Mouse (Mus musculus) kidney, postnatal 36 days (tissue): Measurements from ENCODE around the gene Ldlrad3.

Experiments
- DNase-seq, 2 experiments: peaks; one replicate each; pipeline ENCODE4 v3.0.0; 2021 to 2022; ENCODE audit warnings: mixed read lengths in 2 of 2

The Ldlrad3 gene

GRCm38 (mm10) chr2:102034513-102034879, 151.7 kb downstream of the Ldlrad3 start:
- DNase-seq, result no peak

- no peak for DNase-seq
These were observed 152.2 kb downstream of the Ldlrad3 start for GRCm38 (mm10) chr2:102033818-102034512.

- no peak for DNase-seq
These were observed 153.4 kb downstream of the Ldlrad3 start for GRCm38 (mm10) chr2:102032713-102033343.

- DNase-seq, result peak; percentile 60 to 78
These were observed 155.5 kb downstream of the Ldlrad3 start for GRCm38 (mm10) chr2:102030652-102031051.

GRCm38 (mm10) chr2:102030152-102030551, 156.0 kb downstream of the Ldlrad3 start:
- DNase-seq, result no peak

GRCm38 (mm10) chr2:102029682-102030081, 156.5 kb downstream of the Ldlrad3 start:
- no peak for DNase-seq

GRCm38 (mm10) chr2:102027265-102027664, 158.9 kb downstream of the Ldlrad3 start:
- no peak for DNase-seq

- DNase-seq, result no peak
These were observed 160.0 kb downstream of the Ldlrad3 start for GRCm38 (mm10) chr2:102026156-102026555.

GRCm38 (mm10) chr2:102024483-102024882, 161.7 kb downstream of the Ldlrad3 start:
- DNase-seq, result no peak

- peak; percentile 31 to 47 for DNase-seq
These were observed 164.7 kb downstream of the Ldlrad3 start for GRCm38 (mm10) chr2:102021371-102022084.

- DNase-seq, result no peak
These were observed 165.6 kb downstream of the Ldlrad3 start for GRCm38 (mm10) chr2:102020546-102020945.

- DNase-seq, result peak in 1 of 2 experiments; percentile 16
These were observed 171.6 kb downstream of the Ldlrad3 start for GRCm38 (mm10) chr2:102014538-102015113.

GRCm38 (mm10) chr2:102011311-102011975, 174.7 kb downstream of the Ldlrad3 start:
- no peak for DNase-seq

GRCm38 (mm10) chr2:102009766-102010265, 176.4 kb downstream of the Ldlrad3 start:
- DNase-seq, result no peak

- peak in 1 of 2 experiments; percentile 40 for DNase-seq
These were observed 180.0 kb downstream of the Ldlrad3 start for GRCm38 (mm10) chr2:102006143-102006542.

GRCm38 (mm10) chr2:102005377-102006007, 180.7 kb downstream of the Ldlrad3 start:
- DNase-seq, result no peak

- no peak for DNase-seq
These were observed 182.4 kb downstream of the Ldlrad3 start for GRCm38 (mm10) chr2:102003776-102004264.

GRCm38 (mm10) chr2:102002974-102003775, 183.0 kb downstream of the Ldlrad3 start:
- DNase-seq, result peak in 1 of 2 experiments; percentile 56

GRCm38 (mm10) chr2:102002408-102002973, 183.7 kb downstream of the Ldlrad3 start:
- no peak for DNase-seq

- no peak for DNase-seq
These were observed 184.5 kb downstream of the Ldlrad3 start for GRCm38 (mm10) chr2:102001661-102002060.
